Mouse (Mus musculus): ENCODE measurements around the gene Wnt10b.

Wnt10b gene

DNA sequence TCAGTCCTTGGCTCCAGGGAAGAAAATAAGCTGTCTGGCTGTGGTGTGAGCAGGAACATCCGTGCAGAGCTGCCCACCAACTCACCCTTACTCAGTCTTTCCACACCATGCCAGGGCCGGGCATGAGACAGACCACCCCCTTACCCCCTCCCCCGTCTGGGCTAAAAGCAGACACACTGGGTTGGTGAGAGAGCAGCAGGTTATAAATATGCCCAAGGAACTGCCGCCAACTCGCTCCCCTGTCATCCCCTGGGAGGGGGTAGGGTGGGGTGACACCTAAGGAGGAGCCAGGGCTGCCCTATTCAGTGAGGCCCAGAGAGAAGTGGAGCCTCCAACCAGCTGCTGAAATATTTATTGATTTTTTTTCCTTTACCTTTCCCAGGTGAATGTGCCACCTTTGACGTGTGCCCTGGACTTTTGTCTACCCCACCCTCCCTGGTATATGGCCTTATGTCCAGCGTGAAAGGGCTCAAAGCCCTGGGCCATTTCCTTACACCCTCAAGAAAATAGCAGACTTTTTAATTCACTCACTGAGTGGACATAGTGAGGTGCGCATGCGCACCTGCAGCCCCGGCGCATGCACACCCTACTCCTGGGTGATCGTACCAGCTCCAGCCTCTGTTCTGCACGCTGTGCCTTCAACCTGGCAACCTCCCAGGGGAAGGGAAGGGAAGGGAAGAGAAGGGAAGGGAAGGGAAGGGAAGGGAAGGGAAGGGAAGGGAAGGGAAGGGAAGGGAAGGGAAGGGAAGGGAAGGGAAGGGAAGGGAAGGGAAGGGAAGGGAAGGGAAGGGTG lies 19.0 kb upstream of the Wnt10b start:
- DNase-seq (ENCODE audit: low spot score): no peak

DNA sequence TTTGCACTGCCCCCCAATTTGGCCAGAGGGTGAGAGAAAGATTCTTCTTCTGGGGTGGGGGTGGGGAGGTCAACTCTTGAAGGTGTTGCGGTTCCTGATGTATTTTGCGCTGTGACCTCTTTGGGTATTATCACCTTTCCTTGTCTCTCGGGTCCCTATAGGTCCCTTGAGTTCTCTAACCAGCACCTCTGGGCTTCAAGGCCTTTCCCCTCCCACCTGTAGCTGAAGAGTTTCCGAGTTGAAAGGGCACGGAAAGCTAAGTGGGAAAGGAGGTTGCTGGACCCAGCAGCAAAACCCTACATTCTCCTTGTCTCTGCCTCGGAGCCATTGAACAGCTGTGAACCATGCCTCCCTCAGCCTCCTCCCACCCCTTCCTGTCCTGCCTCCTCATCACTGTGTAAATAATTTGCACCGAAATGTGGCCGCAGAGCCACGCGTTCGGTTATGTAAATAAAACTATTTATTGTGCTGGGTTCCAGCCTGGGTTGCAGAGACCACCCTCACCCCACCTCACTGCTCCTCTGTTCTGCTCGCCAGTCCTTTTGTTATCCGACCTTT lies 15.3 kb upstream of the Wnt10b start:
- DNase-seq (ENCODE audit: low spot score): no peak

DNA sequence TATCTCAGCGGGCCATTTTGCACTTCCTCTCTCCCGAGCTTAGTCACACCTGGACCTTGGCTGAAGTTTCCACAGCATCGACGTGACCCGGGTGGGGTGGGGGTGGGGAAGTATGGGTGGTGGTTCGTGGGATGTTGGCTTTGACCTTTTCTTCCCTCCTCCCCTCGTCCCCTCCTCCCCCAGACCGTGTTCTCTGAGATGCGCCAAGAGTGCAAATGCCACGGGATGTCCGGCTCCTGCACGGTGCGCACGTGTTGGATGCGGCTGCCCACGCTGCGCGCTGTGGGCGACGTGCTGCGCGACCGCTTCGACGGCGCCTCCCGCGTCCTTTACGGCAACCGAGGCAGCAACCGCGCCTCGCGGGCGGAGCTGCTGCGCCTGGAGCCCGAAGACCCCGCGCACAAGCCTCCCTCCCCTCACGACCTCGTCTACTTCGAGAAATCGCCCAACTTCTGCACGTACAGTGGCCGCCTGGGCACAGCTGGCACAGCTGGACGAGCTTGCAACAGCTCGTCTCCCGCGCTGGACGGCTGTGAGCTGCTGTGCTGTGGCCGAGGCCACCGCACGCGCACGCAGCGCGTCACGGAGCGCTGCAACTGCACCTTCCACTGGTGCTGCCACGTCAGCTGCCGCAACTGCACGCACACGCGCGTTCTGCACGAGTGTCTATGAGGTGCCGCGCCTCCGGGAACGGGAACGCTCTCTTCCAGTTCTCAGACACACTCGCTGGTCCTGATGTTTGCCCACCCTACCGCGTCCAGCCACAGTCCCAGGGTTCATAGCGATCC lies 14.5 kb upstream of the Wnt10b start:
- DNase-seq (ENCODE audit: low spot score): no peak

DNA sequence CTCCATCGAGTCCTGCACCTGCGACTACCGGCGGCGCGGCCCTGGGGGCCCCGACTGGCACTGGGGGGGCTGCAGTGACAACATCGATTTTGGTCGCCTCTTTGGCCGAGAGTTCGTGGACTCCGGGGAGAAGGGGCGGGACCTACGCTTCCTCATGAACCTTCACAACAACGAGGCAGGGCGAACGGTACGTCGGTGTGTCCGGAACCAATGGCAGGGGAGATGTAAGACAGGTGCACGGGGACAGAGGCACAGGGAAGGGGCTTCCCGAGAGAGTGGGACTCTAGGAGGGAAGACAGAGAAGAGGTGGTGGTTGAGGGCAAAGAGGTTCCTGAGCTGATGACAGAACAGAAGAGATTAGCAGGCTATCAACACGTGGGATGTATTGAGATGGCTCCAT lies 13.8 kb upstream of the Wnt10b start:
- DNase-seq (ENCODE audit: low spot score): no peak

DNA sequence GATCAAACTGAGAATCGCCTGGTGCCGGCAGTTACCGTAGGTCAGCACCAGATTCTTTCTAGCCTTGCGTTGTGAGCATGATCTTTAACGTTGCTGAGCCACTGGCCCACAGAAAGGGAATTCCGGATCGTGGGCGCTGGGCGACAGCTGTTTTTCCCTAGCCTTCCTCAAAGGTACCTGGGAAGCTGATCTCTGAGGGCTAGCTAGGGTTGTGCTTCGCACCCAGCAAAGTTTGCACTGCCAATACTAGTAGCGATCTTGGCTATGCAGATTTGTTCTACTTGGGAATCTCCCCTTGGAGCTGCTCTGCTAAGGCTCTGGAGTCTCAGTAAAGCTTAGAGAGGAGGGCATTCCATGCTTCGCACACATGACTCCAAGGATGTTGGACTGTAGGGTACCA lies 13.3 kb upstream of the Wnt10b start:
- no peak for DNase-seq (ENCODE audit: low spot score)

DNA sequence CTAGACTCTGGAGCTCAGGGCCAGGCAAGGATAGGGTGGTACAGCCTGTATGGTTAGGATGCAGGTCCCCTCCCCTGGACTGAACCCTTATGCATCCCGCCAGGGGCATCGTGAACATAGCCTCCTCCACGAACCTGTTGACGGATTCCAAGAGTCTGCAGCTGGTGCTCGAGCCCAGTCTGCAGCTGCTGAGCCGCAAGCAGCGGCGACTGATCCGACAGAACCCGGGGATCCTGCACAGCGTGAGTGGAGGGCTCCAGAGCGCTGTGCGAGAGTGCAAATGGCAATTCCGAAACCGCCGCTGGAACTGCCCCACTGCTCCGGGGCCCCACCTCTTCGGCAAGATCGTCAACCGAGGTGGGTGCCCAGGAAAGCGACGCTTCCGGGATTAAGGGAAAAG lies 12.8 kb upstream of the Wnt10b start:
- DNase-seq (ENCODE audit: low spot score): no peak

DNA sequence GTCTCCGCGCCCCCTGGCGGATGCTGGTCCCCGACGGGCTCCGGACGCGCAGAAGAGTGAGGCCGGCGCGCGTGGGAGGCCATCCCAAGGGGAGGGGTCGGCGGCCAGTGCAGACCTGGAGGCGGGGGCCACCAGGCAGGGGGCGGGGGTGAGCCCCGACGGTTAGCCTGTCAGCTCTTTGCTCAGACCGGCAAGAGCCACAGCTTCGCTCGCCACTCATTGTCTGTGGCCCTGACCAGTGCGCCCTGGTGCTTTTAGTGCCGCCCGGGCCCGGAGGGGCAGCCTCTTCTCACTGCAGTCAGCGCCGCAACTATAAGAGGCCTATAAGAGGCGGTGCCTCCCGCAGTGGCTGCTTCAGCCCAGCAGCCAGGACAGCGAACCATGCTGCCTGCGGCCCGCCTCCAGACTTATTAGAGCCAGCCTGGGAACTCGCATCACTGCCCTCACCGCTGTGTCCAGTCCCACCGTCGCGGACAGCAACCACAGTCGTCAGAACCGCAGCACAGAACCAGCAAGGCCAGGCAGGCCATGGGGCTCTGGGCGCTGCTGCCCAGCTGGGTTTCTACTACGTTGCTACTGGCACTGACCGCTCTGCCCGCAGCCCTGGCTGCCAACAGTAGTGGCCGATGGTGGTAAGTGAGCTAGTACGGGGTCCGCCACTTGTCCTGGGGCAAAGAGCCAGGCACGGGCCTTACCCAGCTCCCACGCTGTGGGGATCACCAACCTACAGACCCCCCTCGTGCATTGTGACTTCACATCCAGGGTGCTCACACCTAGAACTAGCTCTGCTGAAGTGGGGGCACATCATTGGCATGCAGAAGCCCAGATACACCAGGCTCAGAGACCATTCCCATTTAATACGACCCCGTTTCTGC lies 11.9 kb upstream of the Wnt10b start, which contains the start of gene Wnt1:
TSS of gene Wnt1 (plus strand) at position 197 of the 875 bp plus-strand sequence.
- no peak for DNase-seq (ENCODE audit: low spot score)

DNA sequence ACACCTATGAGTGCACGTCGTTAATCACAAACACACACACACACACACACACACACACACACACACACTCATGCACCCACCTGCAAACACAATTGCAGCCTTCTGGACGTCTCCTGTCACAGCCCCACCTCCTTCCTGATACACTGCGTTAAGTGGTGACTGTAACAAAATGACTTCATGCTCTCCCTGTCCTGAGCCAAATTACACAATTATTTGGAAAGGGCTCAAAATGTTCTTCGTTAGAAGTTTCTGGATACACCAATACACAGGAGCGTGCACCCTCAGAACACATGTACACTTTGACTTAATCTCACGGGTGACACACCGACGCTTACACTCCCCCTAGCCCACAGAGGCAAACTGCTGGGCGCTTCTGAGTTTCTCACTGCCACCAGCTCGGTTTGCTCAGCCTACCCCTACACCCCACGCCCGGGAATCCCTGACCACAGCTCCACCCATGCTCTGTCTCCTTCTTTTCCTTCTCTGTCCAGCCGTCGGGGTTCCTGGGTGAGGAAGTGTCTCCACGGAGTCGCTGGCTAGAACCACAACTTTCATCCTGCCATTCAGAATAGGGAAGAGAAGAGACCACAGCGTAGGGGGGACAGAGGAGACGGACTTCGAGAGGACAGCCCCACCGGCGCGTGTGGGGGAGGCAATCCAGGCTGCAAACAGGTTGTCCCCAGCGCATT lies 11.2 kb upstream of the Wnt10b start:
- DNase-seq (ENCODE audit: low spot score): peak; percentile 39

DNA sequence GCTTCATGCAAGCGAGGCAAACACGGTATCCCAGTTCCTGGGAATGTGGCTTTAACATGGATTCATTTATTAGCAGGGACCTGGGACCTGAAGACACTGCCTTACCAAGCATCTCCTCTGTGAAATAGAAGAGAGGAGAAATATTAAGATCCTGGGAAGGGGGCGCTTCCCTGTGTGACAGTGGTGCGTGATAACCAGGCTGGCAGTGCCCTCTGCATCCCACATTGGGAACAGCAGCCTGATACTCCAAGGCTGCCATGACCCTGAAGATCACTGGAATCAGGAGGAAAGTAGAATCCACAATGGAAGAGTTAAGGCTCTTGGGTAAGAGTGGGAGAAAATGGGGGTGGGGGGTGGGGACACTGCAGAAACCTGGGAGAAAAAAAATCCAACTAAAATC lies 10.0 kb upstream of the Wnt10b start:
- no peak for DNase-seq (ENCODE audit: low spot score)

DNA sequence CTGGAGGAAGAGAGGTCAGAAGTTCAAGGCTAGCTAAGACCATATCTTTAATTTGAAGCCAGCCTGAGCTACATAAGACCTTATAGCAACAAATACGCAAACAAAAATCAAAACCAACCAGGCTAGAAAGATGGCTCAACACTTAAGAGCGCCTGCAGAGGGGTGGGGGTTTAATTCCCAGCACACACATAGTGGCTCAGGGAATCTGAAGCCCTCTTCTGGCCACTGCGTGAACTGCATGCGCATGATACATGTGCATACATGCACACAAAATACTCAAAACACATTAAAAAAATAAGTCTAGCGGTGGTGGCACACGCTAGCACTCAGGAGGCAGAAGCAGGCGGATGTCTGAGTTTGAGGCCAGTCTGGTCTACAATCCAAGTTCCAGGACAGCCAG lies 7.8 kb upstream of the Wnt10b start:
- DNase-seq (ENCODE audit: low spot score): no peak

DNA sequence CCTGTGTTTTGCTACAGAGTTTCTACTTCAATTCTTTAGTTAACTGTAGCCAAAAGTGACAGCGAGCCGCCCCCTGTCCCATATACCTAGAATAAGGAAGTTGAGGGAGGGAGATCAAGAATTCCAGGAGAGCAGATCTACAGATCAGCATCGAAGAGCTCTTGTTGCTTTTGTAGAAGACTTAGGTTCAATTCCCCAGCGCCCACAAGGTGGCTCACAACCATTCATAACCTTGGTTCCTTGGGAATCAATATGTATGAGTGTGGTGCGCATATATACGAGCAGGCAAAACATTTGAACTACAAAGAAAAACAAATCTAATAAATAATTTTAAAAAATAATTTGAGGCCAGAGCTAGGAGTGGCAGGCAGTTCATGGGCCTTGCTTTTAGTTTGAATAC lies 3.2 kb upstream of the Wnt10b start:
- DNase-seq (ENCODE audit: low spot score): no peak

DNA sequence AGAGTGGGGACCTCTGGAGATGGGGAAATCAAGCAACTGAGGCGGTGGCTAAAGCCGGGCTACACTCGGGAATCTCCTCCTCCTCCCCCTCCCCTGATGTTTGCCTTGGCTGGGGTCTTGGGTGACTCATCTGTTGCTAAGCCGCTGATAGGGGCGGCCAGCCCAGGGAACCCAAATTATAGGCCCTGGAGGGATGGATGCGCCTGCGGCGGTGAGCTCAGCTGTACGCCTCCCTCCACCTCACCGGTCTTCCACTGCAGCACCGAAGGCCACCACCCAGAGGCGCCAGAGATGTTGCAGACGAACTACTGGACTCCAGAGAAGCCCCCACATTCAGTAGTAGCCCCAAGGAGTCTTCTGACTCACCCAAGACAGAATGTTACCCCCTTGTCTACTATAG lies 2.6 kb upstream of the Wnt10b start:
- DNase-seq (ENCODE audit: low spot score): no peak

DNA sequence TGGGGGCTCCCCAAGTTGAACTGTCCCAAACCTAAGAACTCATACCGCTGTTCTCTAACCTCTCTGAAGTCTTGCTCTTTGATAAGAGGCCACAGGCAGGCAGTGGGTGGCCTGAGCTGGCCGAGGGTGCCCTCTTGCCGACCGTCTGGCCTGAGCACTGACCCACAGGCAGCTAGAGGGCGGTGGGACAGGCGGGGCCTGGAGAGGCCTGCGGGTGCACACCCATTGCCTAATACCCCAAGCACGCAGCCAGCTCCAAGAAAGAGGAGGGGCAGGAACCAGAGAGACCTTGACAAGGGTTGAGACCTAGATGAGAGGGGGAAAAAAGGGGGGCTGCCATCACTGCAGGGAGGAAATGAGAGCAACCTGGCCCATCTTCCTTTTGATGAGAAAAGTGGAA lies 2.1 kb upstream of the Wnt10b start:
- DNase-seq (ENCODE audit: low spot score): no peak

DNA sequence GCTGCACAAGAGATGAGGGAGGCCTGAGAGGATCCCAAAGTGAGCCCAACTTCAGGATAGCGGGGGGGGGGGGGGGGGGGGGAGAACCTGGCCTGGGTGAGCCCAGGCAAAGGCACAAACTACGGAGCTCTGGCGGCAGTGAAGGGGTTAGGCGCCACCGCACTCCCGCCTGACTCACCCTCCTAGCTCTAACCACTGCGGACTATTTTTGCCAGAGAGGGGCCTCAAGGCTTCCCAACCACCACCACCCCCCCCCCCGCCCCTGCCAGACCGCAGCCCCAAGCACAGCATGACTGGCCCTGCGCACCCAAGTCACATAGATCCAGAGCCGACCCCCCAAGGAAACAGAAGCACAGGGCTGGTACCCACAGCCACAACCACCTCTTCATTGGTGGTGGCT lies 856 bp upstream of the Wnt10b start:
- DNase-seq (ENCODE audit: low spot score): no peak

DNA sequence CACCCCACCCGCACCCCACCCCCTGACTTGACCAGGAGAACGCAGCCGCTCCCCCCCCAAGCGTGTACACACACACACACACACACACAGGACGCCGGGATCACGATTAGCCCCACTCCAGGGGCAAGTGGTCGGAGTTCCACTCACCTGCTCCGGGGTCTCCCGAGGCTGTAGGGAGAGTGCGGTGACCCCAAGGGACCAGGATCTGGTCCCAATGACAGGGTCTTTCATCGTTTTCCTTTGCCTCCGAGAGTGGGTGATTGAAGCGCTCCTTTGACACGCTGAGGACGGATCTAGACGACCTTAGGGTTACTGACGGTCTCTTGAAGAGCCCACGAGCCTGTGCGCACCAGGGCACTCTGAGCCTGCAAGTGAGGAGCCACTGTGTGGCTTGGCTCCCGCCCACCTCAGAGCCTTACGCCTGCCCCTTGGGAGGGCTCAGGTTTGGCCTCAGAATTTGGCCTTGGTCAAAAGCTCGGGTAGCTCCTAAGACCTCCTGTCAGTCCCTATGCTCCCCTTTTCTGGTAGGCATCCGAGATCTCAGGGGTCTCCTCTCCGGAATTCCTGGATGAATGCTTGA lies 331 bp upstream of the Wnt10b start:
- no peak for DNase-seq (ENCODE audit: low spot score)

DNA sequence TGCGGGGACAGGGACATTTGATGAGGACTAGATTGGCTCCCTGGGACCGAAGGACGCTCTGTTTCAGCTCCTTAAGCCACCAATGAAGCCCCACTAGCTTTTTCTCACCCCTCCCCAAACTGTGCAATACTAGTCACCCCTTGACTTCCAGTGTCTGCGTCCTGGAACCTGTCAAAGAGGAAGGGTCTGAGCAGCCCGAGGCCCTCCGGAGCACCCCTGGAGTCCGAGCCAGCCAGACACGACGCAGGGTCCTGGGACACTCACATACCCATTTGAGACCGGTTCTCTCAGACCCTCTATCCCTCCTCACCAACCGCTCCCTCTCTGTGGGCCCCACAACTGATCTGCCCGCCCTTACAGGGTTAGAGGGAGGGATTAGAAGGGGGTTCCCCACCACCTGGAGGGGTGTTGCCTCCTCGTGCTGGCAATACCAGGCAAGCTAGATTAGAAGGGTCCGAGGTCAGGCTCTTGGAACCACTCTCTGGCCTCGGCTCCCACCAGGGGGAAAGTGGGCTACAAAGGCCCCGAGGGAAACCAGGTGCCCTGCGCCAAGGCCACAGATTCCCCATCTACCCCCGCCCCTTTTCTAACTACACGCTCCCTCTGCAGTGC lies 839 bp downstream of the Wnt10b start:
- no peak for DNase-seq (ENCODE audit: low spot score)

DNA sequence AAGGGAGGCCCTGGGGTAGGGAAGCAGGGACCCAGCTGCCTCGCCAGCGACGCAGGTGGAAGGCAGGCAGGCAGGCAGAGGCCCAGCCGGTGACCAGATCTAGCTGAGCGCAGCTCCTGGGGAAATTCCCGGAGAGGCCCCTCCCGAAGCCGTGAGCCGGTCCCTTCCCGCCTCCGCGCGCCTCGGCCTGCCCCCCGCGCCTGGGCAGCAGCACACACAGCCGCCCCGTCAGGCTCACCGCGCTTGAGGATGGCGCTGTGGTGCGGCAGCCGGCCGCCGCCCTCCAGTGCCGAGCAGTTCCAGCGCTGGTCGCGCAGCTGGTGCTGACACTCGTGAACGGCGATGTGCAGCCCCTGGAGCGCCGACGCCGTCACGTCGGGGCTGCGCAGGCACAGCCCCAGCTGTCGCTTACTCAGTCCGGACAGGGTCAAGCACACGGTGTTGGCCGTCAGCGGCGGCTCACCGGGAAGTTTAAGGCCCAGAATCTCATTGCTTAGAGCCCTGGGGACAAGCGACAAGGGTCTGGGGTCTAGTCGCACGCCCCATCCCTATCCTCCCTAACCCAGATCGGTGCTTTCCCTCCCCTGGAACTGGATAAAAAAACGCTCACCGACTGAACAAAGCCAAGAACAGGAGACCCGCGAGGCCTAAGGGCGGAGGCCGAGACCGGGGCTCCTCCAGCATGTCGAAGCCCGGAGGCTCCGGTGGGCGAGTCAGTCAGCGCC lies 1.5 kb downstream of the Wnt10b start:
- DNase-seq (ENCODE audit: low spot score): no peak

DNA sequence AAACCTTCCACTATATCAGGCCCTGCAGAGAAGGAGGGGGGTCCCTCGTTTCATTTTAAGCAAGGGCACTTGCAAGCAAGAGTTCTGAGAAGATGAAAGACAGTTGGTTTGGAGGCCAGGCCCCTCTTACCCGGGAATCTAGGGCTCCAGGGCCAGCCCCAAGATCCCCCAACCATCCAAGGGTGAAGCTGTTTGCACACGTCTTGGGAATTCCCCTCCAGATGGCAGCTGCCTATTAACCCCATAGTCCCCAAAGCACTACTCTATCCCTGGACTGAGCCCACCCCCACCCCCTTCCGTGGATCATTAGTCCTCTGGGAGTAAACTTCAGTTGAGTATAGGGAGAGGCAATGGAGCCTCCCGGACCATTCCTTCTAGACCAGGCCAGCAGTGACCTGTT lies 2.4 kb downstream of the Wnt10b start:
- no peak for DNase-seq (ENCODE audit: low spot score)

DNA sequence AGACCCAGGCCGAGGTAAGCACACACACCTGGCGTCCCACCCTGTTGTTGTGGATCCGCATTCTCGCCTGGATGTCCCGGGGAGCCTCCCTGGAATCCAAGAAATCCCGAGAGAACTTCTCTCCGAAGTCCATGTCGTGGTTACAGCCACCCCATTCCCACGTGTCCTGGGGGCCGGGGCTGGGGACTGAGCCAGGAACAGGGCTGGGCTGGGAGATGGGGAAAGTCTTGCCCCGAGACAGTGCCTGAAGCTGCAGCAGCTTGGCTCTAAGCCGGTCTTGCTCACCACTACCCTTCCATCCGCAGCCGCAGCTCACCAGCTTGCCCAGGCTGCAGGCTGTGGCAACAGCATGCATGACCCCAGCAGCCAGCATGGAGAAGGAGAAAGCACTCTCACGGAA lies 3.9 kb downstream of the Wnt10b start:
- no peak for DNase-seq (ENCODE audit: low spot score)
